Mouse (Mus musculus) left cerebral cortex, postnatal 4 days (tissue): Measurements from ENCODE around the gene Defb28. TPM values are rescaled to one million over a fixed set of nuclear protein-coding genes. Genes with fewer than 3 reads are reported as not detected.

Source experiments
- DNase-seq: peaks from one replicate; pipeline ENCODE4 v3.0.0-alpha.2; 2022
- intact Hi-C: fragments of 180-260 bp; cut with DNase I; formaldehyde crosslinking; loops from one replicate; pipeline ENCODE4 v1.15.1; 2025
- total RNA-seq, 2 experiments: library from RNA; stranded (reverse); gene quantifications; 2 replicates each; pipeline ENCODE4 v1.2.3; 2021

Defb28 gene
- total RNA-seq, 2 experiments from 2014 or later, result not detected

- intact Hi-C loops, result no loop called here
- DNase-seq, result peak; percentile 59
Measured at GRCm38 (mm10) chr2:152553774-152554423, 35.8 kb downstream of the Defb28 start.

- DNase-seq, result no peak
- intact Hi-C loops, result no loop called here
Measured at GRCm38 (mm10) chr2:152556655-152557054, 38.6 kb downstream of the Defb28 start.

GRCm38 (mm10) chr2:152569038-152569437 is 51.0 kb downstream of the Defb28 start, which contains the start of gene Gm17416:
TSS of gene Gm17416 (plus strand) at chr2:152569338.
- DNase-seq, result no peak
- intact Hi-C loops, result no loop called here

GRCm38 (mm10) chr2:152569881-152570280 is 51.8 kb downstream of the Defb28 start:
- DNase-seq, result no peak

GRCm38 (mm10) chr2:152570313-152570712 is 52.3 kb downstream of the Defb28 start:
- DNase-seq, result no peak
- intact Hi-C loops, result no loop called here

More at GRCm38 (mm10) chr2:152569881-152570280, 51.8 kb downstream of the Defb28 start:
- intact Hi-C loops, result no loop called here

Other genes with a start within 250 kb of the Defb28 start
- gene Tbc1d20, start 224.4 kb upstream of the Defb28 start, total RNA-seq, result 10 to 100 TPM; 41.2 to 42.6 TPM
- gene Rbck1, start 185.6 kb upstream of the Defb28 start, total RNA-seq, result 100 to 1,000 TPM; 123 to 134 TPM
- 1 to 10 TPM in 1 of 2 experiments, under 1 TPM in 1; 0.92 to 1.4 TPM for gene Trib3, start 174.2 kb upstream of the Defb28 start, total RNA-seq
- 10 to 100 TPM; 18.7 to 27.1 TPM for gene Nrsn2, start 141.6 kb upstream of the Defb28 start, total RNA-seq
- gene Sox12, start 120.2 kb upstream of the Defb28 start, total RNA-seq, result 100 to 1,000 TPM; 102 to 105 TPM
- 10 to 100 TPM; 12.5 to 13.8 TPM for gene Zcchc3, start 103.2 kb upstream of the Defb28 start, total RNA-seq
- gene 6820408C15Rik, start 102.7 kb upstream of the Defb28 start, total RNA-seq, result 1 to 10 TPM; 2.6 to 3.1 TPM
- gene Defb23, start 53.6 kb upstream of the Defb28 start, total RNA-seq, result not detected
- gene Defb20, start 41.2 kb upstream of the Defb28 start, total RNA-seq, result not detected
- not detected for gene Defb22, start 28.1 kb upstream of the Defb28 start, total RNA-seq
- not detected for gene Defb26, start 6.6 kb upstream of the Defb28 start, total RNA-seq
- gene Defb29, start 21.8 kb downstream of the Defb28 start, total RNA-seq, result not detected
- not detected for gene Gm17416, start 51.1 kb downstream of the Defb28 start, total RNA-seq
- not detected for gene Defb21, start 54.5 kb downstream of the Defb28 start, total RNA-seq
- gene Defb19, start 62.1 kb downstream of the Defb28 start, total RNA-seq, result not detected
- not detected for gene Defb45, start 81.1 kb downstream of the Defb28 start, total RNA-seq
- not detected for gene Defb36, start 86.1 kb downstream of the Defb28 start, total RNA-seq
- gene Defb25, start 104.8 kb downstream of the Defb28 start, total RNA-seq, result not detected
- gene Rem1, start 108.7 kb downstream of the Defb28 start, total RNA-seq, result under 1 TPM; 0.62 to 0.86 TPM
- gene H13, start 151.2 kb downstream of the Defb28 start, total RNA-seq, result 100 to 1,000 TPM; 149 to 160 TPM
- 10 to 100 TPM; 30.4 to 32.5 TPM for gene Mcts2, start 168.8 kb downstream of the Defb28 start, total RNA-seq
- 10 to 100 TPM; 25.6 to 27.6 TPM for gene Id1, start 218.0 kb downstream of the Defb28 start, total RNA-seq
- 1 to 10 TPM; 1.7 to 1.9 TPM for gene Cox4i2, start 235.9 kb downstream of the Defb28 start, total RNA-seq